Mouse (Mus musculus) cerebellum, adult 11-12 months (tissue): ENCODE data around the gene BC035044.
"Not testable (repeated sequence)": the region's sequence is repeated elsewhere in the genome, so short reads cannot be mapped to it uniquely, and the experiment has no call there.

Experiments
- DNase-seq: peaks from one replicate; pipeline ENCODE4 v3.0.0; 2022

The BC035044 gene

DNA sequence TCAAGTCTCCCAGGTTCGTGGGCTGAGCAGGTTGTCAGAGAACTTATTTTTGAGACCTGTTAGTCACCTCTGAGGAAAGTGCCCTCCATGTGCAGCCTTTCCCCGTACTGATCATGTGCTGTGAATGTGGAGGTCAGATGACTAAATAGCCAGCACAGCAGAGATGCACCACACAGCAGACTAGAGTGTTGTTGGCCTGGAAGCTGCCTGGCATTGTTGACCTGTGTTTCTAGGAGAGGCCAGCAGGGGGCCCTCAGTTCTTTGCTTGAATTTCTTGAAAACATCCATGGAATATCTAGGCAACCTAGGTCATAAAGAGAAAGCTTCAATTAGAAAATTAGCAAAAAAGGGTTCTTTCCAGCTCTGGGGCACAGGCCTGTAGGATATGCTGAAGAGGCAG lies 41.0 kb downstream of the BC035044 start:
- DNase-seq: no peak

DNA sequence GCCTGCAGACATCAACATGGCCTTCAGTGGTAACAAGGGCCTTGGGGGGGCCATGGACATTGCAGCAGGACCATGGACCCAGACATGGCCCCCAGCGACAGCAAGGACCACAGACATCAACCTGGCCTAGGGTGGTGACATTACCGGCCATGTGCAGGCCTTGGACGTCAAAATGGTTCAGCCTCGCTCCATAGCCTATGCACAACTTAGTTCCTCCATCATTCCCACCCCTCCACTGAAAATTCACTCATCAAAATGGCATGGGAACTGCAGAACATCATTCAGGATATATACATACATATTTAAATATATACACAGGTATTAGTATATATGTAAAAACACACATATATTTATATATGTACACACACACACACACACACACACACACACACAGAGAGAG lies 43.5 kb downstream of the BC035044 start:
- no peak for DNase-seq

DNA sequence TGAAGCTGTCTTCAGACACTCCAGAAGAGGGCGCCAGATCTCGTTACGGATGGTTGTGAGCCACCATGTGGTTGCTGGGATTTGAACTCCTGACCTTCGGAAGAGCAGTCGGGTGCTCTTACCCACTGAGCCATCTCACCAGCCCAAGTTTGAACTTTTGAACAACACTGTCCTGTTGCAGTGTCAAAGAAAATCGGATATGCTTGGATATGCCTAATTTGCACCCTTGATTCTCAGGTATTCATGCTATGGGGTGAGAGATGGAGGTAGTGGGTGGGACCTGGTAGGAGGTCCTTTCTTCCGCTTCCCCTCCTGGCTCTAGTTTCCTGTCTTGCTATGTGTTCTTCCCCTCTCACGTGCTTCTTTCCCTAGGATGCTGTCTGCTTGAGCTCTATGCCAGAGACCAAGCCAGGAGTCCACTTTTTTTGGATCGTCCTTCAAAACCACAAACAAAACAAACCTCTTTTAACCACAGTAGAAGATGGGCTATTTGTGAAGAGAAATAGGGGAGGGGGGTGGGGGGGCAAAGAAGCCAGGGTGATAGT lies 44.9 kb downstream of the BC035044 start:
- no peak for DNase-seq

DNA sequence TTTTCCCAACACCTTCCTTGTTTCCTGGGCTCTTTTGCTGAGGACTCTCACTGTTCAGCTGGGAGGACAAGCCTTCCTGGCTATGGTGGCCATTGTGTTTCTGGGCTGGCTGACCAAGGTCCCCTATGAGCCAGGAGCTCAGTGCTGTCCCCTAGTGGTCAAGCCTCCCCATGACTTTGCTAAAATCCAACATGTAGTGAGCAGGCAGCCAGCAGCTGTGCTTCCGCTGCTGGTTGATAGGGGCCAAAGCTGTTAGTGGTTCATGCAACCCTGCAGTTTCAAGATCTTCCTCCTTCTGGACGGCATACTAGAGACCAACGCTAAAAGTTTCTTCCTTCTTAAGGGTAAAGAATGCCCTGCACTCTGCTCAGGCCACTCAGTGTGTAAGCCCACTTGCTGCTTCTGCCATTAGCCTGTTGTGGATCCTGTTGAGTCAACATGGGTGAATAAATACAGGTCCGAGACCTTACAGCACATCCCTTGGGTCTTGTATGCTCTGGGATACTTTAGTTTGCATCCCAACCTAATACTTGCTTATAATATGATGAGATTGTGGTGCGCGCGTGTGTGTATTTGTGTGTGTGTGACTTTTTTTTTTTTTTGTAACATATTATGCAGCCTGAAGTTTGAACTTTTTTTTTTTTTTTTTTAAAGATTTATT lies 45.5 kb downstream of the BC035044 start:
- DNase-seq: peak; percentile 82

DNA sequence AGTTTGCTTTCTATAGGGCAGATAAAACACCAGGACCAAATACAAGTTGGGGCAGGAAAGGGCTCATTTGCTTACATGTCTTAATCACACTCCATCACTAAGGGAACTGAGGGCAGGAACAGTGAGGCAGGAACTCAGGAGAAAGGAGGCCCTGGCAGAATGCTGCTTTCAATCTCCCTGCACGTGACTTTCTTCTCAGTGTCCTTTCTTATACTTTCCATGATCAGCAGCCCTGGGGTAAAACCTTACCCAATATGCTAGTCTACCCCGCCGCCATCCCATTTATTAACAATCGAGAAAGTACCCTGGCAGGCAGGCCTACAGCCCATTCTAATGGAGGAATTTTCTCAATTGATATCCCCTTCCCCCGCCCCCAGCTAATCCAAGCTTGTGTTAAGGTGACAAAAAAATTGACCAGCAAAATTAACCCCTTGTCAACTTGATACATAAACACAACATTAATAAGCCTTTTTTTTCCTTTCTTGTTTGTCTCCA lies 46.3 kb downstream of the BC035044 start:
- DNase-seq: no peak

DNA sequence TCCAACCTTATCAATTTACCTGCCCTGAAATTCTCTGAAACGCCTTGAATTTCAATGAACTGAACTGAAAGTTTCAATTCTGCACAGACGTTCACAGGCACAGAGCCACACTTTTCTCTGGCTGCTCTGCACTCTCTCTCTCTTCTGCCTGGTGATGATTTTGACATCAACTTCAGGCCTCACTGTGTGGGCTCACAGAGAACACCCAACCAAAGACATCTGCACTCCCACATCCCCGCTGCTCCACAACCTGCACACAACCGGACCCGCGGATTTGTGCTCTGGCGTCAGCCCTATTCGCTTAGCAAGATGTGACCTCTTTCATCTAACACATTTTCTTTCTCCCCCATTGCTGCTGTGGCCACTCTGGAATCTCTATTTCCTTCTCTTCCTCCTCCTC lies 46.8 kb downstream of the BC035044 start:
- DNase-seq: peak; percentile 39

DNA sequence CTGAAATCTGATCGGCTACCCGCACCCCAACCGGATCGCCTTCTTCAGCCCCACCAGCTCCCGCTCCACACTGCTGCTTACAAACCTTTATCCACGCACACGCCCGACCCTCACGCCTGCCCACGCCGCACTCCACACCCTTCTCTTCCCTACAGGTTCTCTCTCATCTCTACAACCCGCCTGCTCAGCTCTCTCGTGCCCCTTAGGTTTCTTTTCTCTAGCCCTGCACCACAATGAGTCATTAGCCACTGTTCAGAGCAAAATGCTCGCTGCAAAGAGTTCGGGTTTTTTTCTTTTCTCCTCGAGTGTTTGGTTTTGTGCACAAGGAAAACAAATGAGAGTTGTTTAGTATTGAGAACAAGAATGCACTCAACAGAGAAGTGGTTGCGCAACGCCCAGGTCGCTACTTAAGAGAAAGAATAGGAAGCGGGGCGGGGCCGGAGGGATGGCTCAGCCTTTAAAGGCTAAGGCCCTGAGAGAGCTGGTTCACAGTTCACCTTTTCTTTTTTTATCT lies 47.4 kb downstream of the BC035044 start:
- no peak for DNase-seq

DNA sequence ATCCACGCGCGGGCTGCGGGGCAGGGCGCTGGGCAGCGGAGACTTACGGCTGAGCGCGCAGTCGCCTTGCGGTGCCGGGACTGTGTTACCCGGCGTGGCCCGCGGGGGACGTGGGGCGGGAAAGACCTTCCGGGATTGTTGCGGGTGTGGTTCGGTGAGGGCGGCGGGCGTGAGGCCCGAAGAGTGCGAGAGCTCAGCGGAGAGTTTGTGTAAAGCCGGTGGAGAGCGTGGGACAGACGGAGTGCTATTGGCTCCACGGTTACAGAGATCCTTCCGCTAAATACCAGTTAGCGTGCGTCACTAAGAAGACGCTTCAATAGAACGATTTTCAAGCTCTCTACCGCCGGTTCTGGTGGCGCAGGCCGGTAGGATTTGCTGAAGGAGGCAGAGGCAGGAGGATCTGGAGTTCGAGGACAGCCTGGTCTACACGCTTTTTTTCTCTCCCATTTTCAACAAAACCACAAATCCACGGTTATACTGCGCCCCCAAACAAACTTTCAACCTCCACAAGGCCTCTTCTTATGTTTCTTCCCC lies 47.9 kb downstream of the BC035044 start:
- peak; percentile 94 for DNase-seq

DNA sequence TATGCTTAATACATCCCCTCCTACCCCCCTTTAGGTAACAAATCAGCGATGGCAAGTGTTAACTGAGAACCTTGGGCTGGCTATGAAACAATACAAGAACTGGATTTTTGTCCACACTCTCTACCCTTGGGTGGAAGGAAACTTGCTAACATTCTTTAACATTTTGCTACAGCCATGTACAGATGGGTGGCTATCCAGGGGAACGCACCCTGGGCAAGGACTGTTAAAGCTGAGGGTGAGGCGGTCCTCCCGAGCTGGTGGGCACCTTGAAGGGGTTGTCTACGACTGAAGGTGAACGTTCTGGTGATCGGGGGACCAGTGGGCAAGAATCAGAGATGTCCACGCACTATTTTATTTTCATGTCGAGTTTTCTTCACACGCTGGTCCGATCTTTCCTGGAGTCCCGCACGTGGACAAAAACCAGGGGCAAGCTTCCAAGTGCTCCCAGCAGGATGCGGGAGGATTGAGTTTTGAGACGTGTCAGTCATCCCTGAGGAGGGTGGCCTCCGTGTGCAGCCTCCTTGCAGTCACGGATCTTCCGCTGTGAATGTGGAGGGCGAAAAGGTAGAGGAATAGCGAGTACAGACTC lies 48.5 kb downstream of the BC035044 start:
- no peak for DNase-seq

DNA sequence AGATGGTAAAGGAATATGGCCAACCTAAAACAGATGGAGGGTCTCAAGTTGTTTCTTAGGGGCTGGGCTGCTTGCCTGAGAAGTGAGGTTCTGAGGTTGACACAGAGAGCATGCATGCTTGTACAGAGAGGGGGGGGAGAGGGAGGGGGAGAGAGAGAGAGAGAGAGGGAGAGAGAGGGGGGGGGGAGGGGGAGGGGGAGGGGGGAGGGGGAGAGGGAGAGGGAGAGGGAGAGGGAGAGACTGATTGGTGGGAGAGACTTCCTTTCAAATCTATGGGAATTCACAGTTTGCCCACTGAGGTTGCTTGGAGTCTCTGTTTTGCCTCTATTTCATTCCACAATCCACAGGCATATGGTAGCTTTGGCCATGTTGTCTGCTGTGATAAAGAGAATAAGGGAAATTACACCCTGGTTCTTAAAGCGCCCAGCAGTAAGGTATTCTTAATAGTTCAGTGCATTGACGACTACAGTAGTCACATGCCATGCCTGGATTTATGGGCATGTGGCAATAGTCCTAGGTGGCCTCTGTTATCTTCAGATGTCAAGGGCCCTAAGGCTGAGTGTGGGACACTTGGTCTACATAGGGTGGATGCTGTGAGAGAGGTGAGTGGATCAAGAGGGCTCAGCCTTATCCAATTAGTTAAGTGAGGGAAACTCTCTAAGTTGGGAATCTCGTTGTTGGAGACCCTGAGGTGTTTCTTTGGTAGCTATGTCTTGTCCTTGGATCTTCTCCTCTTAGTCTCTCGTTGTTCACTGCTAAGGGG lies 49.4 kb downstream of the BC035044 start:
- DNase-seq: no peak

DNA sequence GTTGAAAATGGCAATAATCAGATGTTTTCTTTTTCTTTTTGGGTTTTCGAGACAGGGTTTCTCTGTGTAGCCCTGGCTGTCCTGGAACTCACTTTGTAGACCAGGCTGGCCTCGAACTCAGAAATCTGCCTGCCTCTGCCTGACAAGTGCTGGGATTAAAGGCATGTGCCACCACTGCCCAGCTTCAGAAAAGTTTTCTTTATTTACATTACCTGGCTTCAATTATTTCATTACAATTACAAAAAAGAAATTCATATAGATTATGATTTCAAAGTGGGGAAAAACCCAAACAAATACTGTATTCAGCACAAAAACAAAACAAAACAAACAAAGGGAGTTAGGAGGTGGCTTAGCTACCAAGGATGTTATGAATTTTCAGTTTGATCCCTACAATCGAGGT lies 50.3 kb downstream of the BC035044 start:
- not testable (repeated sequence) for DNase-seq

DNA sequence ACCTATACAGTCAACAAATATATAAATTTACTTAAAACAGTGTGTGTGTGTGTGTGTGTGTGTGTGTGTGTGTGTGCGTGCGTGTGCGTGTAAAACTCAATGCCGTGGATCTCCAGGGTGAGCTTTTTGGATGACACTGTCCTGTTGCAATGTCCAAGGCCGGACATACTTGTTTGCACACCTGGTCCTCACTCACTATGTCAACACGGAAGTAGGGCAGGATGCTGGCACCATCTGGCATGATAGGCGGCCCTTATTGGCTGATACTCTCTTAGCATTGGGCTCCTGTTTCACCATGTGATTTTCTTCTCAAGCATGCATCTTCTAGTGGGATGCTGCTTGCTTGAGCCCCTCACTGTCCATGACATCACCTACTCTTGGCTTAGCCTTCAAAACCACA lies 51.0 kb downstream of the BC035044 start:
- peak; percentile 57 for DNase-seq

DNA sequence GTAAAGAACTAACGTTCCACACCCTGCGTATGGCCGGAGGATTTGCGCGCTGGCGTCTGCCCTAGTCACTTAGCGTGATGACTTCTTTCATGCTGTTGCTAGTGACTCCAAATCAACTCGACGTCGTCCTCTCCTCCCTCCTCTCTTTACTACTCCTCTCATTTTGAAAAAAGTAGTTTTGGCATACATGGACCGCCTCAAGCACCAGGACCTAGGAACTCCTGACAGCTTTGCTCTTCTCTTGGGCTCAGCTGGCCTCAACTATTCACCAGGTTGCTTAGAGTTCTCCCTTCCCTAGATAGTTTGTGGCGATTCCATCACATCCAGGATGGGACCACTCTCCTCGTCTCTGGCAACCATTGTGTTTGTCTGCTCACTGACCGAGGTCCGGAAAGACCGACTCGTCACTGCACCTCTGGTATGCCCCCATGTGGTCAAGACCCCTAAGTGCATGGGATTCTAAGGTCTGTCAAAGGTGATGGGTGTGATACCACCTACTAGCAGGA lies 51.6 kb downstream of the BC035044 start:
- peak; percentile 87 for DNase-seq

DNA sequence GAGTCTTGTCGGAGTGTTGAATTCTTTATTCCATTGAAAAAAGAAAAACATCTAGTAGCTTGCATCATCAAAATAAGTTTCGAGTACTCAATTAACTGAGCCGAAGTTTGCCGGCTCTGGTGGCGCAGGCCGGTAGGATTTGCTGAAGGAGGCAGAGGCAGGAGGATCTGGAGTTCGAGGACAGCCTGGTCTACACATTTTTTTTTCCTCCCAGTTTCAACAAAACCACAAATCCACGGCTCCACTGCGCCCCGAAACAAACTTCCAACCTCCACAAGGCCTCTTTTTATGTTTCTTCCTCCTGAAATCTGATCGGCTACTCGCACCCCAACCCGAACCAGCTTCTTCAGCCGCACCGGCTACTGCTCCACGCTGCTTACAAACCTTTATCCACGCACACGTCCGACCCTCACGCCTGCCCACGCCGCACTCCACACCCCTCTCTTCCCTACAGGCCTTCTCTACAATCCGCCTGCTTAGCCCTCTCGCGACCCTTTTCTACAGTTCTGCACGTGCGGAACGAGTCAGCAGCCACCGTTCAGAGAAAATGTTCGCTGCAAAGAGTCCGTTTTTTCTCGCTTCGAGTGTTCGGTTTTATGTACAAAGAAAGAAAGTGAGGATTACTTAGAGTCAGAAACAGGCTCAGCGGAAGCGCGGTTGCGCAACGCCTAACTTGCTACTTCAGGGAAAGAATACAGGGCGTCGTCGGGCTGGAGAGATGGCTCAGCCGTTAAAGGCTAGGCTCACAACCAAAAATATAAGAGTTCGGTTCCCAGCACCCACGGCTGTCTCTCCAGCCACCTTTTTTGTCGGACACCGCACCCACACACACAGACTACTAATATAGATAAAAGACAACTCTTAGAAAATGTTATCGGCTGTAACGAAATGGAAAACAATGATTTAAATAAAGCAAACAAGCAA lies 52.3 kb downstream of the BC035044 start:
- DNase-seq: peak; percentile 84

DNA sequence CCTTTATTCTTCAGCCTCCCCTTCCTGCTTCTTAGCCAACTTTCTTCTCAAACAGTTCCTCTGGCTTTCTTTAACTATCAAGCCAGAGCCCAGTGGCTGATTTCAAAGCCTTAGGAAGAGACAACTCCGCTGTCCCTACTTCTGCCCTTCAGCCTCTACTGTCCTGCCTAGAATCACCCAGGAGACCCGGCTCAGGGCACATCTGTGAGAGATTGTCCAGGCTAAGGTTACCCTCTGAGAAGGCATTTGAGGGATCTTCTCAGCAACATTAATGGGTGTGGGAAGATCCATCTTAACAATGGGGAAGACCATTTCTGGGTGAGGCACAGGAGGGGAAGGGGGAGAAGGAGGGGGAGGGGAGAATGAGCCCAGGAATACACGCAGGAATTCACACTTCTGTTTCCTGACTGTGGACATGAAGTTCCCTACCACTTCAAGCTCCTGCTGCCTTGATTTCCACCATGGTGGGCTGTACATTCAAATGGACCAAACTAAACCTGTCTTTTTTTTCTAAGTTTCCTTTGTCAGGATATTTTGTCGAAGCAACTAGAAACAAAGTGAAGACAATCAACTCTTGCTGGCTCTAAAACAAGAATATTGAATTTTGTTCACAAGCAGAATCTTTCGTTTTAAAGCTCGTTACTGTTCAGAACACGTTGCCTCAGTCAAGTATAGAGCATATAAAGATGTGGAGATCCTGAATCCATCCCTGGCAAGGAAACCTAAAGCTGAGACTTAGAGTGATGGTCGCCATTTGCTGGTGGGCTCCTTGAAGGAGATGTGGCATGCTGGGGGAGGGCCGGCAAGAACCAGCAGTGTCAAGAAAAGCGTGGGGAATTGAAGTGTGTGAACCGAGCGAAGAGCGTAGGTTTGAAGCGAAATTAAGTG lies 53.2 kb downstream of the BC035044 start:
- no peak for DNase-seq

DNA sequence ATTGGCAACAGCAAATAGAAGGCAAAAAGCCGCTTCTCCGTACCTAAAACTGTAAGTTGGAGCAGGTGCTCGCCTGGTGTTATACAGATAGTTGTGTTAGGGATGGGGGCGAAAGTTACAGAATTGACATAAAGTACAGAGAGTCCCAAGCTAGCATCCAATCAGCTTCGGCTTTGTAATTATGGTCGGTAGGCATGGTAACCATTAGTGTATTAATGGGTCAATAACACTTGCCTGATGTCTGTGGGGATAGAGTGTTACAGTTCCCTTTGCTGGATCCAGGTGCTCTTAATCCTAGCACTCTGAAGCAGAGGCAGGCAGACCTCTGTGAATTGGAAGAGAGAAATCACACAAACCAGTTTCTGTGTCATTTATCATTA lies 54.0 kb downstream of the BC035044 start:
- no peak for DNase-seq

DNA sequence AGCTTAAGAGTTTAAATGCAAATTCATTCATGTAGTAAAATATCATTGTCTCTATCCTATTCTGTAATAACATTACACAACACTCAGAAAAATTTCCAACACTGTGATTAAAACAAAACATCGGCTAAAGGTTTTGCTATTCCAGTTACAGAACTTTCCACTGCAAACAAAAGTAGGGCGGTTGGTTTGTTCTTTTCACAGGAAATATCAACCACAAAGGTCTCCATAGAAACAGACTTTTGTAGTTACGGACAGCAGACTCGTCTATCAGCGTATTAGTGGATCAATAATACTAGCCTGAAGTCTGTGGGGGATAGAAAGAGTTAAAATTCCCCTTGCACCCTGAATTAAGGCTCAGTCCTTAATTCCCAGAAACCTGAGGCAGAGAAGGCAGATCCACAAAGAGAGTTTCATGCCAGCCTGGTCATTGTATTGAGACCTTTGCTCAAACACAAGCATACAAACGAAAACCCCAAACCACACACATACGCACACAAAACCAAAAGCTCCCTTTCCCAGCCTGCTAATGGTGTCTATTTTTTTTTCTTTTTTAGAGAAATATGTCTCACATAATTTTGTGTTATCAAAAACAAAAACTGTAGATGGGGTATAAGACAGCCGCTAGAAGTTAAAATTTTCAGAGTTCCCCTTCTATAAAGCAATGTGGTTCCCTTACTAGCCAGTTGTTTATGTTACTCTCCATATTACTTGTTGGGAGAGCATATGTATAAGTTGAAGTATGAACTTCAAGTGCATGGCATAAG lies 54.6 kb downstream of the BC035044 start:
- DNase-seq: no peak

DNA sequence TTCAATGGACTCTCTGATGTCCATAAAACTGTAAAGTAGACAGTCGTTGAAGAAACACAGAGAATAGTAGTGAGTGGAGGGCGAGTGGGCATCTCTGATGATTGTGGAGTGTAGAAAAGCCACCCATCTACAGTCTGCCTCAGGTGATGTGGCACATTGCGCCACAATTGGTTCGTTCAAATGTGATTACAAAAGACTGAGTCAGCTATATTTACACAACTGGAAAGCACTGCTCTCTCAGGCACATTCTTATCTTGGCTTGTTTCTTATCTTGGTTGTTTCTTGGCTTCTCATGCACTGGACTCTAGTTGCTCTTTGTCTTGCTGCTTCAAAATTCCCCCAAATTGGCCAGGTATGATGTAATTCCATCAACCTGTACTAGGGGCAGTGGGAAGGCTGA lies 55.4 kb downstream of the BC035044 start:
- DNase-seq: no peak

DNA sequence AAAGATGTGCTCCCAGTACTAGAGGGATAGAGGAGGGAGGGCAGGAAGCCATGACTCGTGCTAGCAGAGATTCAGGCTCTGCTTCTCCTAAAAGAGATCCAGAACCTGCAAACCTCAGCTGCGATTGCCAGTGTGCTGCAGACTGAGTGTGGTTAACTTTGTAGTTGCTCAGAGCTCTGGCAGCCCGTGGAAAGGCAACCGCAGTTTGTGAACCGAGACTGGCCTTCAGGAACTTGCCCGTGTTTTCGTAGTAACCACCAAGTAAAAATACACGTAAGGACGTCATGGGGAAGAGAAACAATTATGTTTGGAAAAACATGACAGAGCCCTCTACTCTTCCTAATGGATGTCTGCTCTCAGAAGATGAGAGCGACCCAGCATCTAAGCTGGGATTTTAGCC lies 57.9 kb downstream of the BC035044 start:
- no peak for DNase-seq

DNA sequence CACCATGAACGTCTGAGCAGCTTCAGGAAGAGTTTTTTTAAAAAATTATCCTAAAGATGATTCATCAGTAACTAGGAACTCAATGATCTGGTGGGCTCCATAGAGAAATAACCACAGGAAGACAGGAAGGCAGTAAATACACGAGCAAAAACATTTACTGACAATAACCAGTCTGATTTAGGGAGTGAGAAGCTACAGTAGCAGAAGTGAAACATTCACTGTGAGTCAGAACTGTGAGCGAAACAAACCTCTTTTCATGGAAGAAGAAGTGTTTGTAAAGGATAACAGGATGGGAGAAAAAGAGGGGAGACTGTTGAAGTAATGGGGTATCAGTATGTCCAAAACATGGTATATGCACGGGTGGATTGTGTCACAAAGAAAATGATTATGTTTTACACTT lies 61.1 kb downstream of the BC035044 start:
- DNase-seq: no peak
